Mouse (Mus musculus): Measurements from ENCODE around the gene Myo10.

Gene Myo10

GRCm38 (mm10) chr15:25713587-25714361, 91.4 kb downstream of the Myo10 start:
- in situ Hi-C loops (cut with MboI; ENCODE audit: unreplicated experiment in 2 of 2): loop anchor here in 1 of 2 experiments (10.0 kb wide), 2 partner anchors 89 to 1119 kb away; partner anchors contain the start of gene Myo10

DNA sequence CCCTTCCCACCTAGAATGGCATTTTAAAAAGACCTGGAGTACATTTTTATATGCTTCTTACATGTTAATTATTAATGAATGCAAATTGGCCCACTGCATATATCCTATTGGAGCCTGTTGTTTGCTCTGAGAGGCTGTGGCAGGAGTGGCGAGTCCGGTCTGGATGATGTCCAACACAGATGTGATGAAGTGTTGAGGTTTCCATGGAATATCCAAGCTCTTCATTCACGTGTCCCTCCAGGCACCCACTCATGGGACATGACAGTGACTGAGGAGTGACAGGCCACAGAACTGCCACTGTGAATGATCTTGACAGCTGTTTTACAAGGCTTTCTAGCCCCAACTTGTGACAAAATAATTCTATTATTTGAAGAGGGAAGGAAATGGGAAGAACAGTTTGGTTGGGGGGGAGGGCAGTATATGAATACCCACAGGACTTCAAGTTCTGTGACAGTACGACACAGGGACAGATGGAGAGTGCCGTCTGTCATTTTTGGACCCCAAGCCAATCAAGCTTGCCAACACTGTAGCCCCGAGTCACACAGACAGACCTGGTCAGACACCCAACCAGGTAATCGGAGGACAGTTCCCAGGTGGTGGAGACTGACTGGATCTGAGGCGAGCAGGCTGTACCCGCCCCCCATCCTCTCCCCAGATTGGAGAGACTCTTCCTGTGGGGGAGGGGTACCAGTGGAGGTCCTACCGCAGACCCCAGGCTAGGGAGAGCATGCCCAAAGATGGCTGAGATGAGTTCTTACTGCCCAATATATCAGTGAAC, 93.1 kb downstream of the Myo10 start:
- in situ Hi-C loops (cut with MboI; ENCODE audit: unreplicated experiment in 2 of 2): loop anchor here (5.0 to 10.0 kb wide), 5 partner anchors 91 to 1128 kb away; partner anchors contain the start of gene Myo10 (in 2 of the 2)

GRCm38 (mm10) chr15:25715996-25716395, 93.7 kb downstream of the Myo10 start:
- in situ Hi-C loops (cut with MboI; ENCODE audit: unreplicated experiment in 2 of 2): loop anchor here (5.0 to 10.0 kb wide), 5 partner anchors 91 to 1129 kb away; partner anchors contain the start of gene Myo10 (in 2 of the 2)

DNA sequence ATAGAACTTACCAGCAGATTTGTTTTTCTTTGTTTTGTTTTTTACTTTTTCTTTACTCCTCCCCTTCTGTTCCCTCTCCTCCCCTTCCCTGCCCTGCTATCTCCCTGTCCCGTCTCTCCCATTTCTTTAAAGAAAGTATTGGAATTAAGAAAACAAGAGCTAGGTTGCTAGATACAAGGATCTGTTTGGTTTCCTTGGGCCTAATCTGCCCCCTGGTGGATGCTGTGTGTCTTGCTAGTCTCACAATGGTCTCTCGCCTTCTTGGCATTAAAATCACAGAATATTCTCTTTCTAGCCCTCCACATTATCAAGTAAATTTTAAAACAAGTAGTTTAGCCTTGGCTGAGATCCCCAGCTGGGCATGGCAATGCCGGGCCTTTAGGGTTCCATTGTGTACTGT, 94.7 kb downstream of the Myo10 start:
- in situ Hi-C loops (cut with MboI; ENCODE audit: unreplicated experiment in 2 of 2): loop anchor here (5.0 to 10.0 kb wide), 5 partner anchors 92 to 1130 kb away; partner anchors contain the start of gene Myo10 (in 2 of the 2)

- in situ Hi-C loops (cut with MboI; ENCODE audit: unreplicated experiment in 2 of 2): loop anchor here (5.0 to 10.0 kb wide), 5 partner anchors 93 to 1131 kb away; partner anchors contain the start of gene Myo10 (in 2 of the 2)
These were observed 95.8 kb downstream of the Myo10 start for GRCm38 (mm10) chr15:25718104-25718503.

- in situ Hi-C loops (cut with MboI; ENCODE audit: unreplicated experiment in 2 of 2): loop anchor here (5.0 to 10.0 kb wide), 5 partner anchors 94 to 1132 kb away; partner anchors contain the start of gene Myo10 (in 2 of the 2)
These were observed 96.9 kb downstream of the Myo10 start for GRCm38 (mm10) chr15:25719270-25719669.

DNA sequence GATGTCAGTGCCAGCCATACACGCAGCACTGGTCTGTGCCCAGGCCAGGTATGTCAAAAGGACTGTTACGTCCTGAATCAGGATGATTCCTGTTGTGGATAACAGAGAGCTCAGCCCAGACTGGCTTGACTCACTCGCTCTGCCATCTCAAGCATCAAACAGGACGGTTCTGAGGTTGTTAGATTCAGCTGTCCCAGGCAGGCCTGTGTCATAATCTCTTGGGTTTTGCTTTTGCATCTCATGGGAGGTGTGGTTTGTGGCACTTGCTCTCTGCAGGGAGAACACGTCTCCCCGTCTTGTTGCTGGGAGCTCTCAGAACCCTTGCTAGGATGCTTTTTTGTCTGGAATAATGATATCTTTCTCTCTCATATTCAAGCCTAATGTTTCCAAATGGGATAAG, 97.9 kb downstream of the Myo10 start:
- in situ Hi-C loops (cut with MboI; ENCODE audit: unreplicated experiment in 2 of 2): no loop called here

DNA sequence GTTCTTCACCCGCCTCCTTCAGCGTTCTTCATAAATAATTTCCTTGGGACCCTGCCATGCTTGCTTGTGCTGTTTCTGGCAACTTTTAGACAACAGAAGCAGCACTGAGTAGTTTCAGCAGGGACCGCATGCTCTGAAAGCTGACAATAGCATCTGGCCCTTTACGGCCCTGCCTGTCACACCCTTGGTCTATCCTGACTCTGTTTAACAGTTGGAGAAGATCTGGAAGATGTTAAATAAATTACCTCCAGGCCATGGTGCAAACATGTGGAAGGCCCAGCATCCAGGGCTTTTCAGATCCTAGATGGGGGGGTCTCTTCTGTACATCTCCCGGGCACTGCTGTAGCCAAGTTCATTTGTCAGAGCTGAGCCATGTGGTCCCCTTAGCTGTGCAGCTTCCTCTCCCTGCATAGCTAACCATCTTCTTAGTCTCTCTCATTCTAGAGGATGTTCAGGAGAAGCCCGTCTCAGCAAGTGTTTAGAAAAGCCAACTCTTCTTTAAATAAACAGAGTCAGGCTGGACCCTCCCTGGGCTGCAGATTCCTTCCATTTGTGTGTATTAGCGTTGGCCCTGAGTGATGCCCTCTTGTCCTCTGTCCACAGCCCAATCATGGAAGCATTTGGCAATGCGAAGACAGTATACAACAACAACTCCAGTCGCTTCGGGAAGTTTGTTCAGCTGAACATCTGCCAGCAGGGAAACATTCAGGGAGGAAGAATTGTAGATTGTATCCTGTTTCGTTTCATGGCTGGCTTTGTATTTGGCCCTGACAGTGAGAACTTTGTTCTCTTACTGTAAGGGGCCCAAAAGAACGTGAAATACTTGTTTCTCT, 101.2 kb downstream of the Myo10 start:
- in situ Hi-C loops (cut with MboI; ENCODE audit: unreplicated experiment in 2 of 2): no loop called here

GRCm38 (mm10) chr15:25724549-25724948, 102.2 kb downstream of the Myo10 start:
- in situ Hi-C loops (cut with MboI; ENCODE audit: unreplicated experiment in 2 of 2): no loop called here

DNA sequence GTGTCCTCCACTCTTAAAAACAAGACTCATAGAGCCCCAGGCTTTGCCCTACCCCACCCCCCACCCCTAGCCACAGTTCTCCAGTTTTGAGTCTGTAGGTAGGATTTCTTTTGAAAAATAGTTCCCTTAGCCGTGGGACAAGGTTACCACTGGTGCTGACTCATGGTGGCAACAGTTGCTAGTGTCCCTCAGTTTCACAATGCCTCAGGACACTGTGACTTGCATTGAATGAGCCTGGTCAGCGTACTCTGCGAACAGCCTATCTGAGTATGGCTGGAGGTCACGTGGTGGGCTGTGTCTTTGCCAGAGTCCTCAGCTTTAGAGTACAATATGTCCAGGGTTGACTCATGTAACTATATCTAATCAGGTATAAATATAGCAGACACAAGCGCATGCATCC, 104.5 kb downstream of the Myo10 start:
- in situ Hi-C loops (cut with MboI; ENCODE audit: unreplicated experiment in 2 of 2): no loop called here

- in situ Hi-C loops (cut with MboI; ENCODE audit: unreplicated experiment in 2 of 2): no loop called here
These were observed 106.2 kb downstream of the Myo10 start for GRCm38 (mm10) chr15:25728501-25728900.

GRCm38 (mm10) chr15:25731053-25731452, 108.7 kb downstream of the Myo10 start:
- in situ Hi-C loops (cut with MboI; ENCODE audit: unreplicated experiment in 2 of 2): no loop called here

DNA sequence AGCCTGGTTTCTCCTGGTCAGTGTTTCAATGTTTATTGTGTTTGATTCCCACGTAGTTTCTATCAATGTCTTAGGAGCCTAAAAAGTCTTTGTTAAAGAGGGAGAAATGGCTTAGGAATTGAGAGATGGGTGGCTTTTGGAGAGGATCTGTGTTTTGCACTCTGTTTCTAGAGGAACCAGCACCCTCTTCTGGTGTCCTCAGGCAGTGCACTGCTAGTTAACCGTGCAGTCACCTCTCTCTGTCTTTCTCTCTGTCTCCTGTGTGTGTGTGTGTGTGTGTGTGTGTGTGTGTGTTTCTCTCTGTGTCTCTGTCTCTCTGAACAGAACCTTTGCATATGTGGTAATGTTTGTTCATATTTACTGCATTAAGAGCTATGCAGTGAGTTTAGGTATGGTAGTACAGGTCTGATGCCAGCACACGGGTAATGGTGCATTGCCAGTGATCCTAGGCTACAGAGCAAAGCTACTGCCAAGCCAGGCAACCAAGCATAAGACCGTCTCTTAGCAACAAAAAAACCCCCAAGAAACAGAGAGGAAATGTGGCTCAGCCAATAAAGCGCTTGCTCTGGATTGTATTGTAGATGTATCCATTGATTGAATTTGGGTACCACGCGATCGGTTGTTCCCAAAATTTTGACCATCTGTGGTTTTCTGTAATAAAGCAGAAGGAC, 110.6 kb downstream of the Myo10 start:
- in situ Hi-C loops (cut with MboI; ENCODE audit: unreplicated experiment in 2 of 2): no loop called here

DNA sequence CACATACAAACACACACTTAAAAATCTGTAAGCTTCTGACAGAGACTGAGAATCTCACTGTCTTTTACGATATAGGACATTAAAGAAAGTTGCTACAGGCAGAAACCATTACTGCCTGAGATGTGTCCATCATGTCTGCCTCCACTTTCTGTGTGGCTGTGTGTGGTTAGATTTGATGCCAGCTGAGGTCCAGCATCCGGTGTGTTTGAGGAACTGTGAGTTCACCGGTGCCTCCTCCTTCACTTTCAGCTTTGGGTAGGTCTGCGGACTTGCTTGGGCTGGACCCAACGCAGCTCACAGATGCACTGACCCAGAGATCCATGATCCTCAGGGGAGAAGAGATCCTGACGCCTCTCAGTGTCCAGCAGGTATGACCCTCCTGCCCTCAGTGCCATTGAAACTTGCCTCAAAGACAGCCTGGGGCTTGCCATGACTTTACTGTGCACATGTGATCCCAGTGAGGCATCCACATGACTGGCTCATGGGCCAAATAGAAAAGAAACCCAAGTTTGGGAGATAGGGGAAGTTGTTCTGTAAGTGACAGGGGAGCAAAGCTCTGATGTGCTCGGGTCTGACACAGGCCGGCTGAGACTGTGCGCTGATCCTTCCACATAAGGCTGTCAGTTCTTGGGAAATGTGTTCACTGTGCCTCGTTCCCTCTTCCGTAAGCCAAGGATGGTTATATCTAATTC, 111.6 kb downstream of the Myo10 start:
- in situ Hi-C loops (cut with MboI; ENCODE audit: unreplicated experiment in 2 of 2): no loop called here

- in situ Hi-C loops (cut with MboI; ENCODE audit: unreplicated experiment in 2 of 2): no loop called here
These were observed 114.2 kb downstream of the Myo10 start for GRCm38 (mm10) chr15:25736531-25736930.

- in situ Hi-C loops (cut with MboI; ENCODE audit: unreplicated experiment in 2 of 2): no loop called here
These were observed 117.9 kb downstream of the Myo10 start for GRCm38 (mm10) chr15:25740271-25740670.

DNA sequence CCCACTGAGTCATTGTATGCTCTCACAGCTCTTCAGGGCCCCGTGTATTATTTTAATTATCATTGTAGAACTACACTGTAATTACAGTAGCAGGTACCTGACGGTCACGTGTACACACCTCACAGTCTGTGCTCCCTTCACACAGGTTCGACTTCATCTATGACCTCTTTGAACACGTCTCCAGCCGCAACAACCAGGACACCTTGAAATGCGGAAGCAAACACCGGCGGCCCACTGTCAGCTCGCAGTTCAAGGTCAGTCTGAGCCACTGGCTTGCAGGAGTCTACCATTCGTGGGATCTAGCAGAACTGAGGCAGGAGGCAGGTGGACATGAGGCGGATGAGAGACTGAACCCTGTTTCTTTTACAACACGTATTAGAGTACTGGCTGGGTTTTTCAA, 119.9 kb downstream of the Myo10 start:
- in situ Hi-C loops (cut with MboI; ENCODE audit: unreplicated experiment in 2 of 2): no loop called here

- in situ Hi-C loops (cut with MboI; ENCODE audit: unreplicated experiment in 2 of 2): no loop called here
These were observed 129.2 kb downstream of the Myo10 start for GRCm38 (mm10) chr15:25751510-25751909.

DNA sequence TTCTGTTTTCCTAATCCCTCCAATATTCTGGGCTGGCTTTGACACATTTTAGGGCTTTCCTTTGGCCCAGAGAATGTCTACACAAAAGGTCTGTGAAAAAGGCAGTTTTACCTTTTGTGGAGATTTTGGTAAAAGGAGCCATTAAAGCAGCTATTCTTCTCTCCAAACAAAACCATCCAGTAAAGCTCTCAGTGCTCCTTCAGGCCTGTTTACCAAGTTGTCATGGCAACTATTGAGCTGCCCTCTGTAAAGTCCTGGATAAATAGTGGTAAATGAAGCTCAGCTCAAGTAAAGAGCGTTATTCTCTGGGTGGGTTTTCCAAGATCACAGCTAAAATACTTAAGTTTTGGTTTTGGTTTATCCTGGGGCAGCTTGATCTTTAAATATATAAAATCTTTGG, 130.3 kb downstream of the Myo10 start:
- in situ Hi-C loops (cut with MboI; ENCODE audit: unreplicated experiment in 2 of 2): no loop called here
